Mouse (Mus musculus): Measurements from ENCODE around the gene Flot1.

DNA sequence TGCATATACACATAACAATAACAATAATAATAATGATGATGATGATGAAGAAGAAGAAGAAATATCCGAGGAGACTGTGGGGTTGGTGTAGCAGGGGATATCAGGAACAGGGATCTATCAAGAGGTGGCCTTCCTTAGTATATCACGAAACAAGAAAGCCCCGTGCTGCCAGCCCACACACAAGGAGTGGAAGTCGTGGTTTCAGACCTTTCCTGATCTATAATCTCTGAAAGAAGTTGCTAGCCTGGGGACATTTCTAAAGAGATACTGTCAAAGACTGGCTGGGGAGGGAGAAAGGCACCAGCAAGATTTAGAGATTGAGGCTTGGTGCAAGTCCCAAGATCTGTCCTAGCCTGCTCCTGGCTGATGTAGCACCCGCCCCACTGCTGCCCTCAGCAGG lies 26.2 kb upstream of the Flot1 start:
- TF ChIP-seq CTCF (IDR thresholded peaks at IDR 0.05; ENCODE audit: low read depth, low read length) (no peak), POLR2A (IDR thresholded peaks at IDR 0.05; ENCODE audit: extremely low read depth, insufficient read depth, low read length) (no peak)

Data from liver, adult 2 months (tissue).